Mouse (Mus musculus) frontal cortex, postnatal 10 days (tissue): Measurements from ENCODE around the gene Minos1.

ENCODE experiments used
- DNase-seq, 2 experiments: peaks; one replicate each; pipeline ENCODE4 v3.0.0; 2022; ENCODE audit warnings: low spot score in 2 of 2, mixed read lengths in 1 of 2

Minos1 gene

DNA sequence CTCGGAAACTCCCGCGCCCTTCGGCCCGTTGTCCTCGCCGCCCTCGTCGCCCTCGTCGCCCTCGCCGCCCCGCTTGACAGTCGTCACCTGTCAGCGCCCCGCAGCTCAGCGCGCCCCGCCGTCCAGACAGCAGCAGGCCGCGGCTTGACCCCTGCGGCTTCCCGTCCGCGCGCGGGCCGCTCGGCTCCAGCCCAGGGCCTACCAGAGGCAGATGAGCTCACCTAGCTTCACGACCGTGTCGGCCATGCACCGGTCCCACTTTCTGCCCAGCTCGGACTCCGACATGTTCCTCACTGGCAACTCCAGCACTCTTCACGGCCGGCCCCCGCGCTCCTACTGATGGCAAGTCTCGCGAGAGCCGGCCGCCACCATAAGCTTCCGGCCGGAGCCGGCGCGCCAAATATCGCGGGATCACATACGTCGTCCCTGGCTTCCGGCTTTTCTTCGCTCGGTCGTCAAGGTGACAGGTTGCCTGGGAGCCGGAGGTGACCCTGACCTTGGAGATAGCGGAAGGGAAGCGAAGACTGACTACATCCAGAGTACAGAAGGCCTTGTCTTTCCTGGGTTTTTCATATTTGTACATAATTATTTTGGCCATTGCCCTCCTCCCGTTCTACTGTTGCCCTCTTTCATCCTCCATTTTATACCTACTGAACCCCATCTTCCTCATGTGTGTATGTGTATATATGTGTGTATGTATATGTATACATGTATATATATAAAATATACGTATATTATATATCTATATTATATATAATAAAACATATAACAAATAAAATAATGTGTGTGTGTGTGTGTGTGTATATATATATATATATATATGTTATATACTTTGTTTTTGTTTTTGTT is at the start of gene Minos1:
Gene Minos1 (minus strand): TSS at position 413 of the 849 bp plus-strand sequence.
- peak; percentile 97 to 98 for DNase-seq

DNA sequence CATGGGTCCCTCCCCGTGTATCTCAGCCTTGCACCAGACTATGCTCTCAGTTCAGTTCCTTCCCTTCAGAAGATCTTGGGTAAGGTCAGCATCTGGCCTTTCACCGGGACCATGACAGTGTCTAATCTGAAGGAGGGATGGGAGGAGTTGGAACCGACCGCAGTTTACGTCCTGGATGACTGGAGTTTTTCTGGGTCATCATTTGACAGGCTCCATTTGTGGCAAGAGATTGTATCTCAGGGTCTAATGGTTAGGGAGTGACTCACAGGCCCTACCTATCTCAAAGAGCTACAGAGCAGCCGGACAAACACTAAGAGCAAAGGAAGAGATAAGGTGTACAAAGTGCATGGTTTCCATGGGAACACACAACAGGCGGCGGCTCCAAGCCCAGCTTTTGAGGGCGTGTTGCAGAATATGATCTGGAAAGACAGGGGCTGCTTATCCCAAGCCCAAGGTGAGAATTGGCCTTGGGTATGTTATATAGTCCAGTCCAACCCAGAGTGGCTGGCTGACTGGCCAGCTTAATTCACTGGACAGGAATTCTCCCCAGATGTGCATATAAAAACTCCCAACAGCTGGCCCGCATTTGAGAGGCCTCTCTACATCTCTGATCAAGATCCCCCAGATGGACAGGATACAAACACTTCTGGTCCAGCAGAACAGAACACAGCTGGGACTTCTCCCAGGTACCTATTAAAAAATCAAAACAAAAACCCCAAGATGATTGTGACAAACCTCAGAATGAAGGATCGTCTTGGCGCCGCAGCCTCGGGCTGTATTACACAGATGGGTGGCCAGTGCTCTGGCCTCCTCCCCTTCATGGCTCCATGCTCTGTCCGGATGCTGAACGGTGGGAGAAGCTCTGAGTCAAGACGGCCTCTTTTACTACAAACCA is 49.1 kb upstream of the Minos1 start:
- DNase-seq: no peak

DNA sequence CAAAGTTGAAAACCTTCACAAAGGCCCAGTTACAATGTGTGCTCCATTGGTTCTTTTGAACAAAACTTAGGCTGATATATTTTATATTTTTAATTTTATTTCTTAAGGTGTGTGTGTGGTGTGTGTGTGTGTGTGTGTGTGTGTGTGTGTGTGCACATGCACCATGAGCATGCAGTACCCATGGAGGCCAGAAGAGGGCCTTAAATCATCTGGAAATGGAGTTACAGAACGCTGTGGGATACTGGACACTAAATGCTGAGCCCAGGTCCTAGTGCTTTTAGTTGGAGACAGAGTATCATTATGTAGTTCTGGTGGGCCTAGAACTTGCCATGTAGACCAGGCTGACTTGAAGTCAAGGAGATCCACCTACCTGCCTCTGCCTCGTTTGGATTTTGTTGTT is 48.3 kb upstream of the Minos1 start:
- no peak for DNase-seq

DNA sequence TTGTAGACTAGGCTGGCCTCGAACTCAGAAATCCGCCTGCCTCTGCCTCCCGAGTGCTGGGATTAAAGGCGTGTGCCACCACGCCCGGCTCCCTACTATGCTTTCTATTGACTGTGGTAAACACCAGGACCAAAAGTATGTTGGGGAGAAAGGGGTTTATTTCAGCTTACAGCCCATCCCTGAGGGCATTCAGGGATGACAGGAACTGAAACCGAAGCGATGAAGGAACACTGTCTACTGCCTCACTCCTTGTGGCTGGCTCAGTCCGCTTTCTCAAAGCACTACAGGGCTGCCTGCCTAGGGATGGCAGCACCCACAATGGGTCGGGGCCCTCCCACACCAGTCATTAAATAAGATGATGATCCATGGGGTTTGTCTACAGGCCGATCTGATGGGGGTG is 47.5 kb upstream of the Minos1 start:
- DNase-seq: no peak

DNA sequence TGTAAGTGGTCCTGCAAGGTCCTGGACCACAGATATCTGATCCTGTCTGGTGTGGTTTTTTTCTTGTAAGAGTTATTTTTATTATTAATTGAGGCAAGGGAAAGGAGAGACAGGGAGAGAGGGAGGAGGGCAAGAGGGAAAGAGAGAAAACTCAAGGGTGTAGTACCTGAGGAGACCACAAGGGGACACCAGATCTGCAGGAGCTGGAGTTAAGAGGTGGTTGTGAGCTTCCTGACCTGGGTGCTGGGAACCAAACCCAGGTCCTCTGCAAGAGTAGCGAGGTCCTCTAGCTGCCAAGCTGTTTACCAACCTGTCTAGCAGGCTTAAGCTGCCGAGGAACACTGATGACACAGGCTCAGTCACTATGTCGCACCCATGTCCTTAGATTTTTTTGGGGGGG is 47.0 kb upstream of the Minos1 start:
- DNase-seq: no peak

DNA sequence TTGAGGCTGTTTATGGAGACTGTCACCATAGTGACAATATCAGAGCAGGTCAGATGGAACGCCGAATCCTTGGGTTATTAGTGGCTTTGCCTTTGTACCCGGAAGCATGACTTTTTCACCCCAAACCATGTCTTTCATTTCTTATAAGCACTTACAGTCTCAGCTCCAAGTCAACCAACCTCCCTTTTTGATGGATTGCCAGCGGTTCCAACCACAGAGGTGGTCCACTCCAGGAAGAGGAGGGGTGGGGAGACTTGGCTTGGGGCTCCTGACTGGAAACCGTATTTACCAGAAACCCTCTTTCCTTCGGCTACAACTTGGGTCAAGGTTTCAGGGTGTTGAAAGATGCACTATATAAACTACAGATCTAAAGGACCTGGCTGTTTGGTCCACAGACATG is 45.1 kb upstream of the Minos1 start:
- DNase-seq: no peak

DNA sequence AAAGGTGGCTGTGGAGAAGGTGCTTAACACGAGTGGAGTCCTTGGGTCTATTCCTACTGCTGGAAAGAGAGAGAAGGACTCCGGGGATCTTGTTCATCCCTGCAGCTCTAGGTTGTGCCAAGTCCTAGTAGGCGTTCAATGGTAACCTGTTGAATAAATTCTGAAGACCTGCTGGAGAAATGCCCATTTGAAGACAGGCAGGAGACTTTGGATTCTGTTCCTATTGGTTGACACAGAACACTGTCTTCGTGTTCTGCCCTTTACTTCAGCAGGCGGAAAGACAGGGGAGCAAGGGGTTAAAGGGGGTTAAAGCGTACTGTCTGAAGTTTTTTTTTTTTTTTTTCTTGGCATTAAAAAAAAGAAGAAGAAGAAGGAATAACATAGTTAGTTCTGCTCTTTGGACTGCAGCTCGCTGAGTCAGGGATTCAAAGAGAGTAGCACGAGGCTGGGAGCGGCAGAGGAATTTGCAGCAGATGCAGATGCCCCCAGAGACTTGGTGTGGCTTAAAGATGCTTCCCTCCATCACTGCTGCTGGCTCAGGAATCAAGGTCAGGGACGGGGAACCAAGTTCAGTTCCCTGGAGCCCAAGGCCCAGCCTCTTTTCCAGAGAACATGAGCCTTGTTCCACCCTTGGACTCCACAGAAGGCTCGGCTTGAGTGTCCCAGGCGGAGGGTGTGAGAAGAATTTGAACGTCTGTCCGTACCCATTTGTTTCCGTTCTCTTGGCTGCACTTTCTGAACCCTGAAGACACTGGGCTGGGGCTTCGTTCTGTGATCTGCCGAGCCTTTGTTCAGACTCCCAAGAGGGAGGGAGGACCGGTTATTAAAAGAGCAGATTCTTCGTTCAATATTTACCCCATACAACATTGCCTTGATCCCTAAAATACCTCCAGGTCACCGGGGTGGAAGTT is 44.4 kb upstream of the Minos1 start:
- no peak for DNase-seq

DNA sequence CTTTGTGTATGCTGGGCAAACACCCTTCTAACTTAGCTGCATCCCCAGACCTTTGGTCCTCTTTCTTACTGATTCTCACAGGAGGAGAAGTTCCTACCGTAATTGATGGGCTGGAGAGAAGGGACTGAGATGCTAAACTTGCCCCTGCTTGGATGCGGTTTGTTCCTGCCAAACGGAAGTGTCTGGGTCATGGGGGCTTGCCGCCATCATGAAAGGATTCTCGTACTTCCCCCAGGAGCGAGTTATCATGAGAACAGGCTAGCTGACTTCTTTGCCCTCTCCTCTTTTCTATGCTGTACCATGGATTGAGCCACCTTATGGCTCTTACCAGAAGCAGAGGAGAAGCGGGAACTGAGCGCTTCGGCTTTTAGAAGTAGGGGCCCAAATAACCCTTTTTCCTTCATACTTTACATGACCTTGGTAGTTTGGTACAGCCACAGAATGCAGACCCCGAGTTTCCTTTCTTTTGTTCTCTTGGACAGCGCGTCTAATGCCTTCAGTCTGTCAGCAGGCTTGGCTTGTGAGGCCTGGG is 38.9 kb upstream of the Minos1 start:
- DNase-seq: no peak

DNA sequence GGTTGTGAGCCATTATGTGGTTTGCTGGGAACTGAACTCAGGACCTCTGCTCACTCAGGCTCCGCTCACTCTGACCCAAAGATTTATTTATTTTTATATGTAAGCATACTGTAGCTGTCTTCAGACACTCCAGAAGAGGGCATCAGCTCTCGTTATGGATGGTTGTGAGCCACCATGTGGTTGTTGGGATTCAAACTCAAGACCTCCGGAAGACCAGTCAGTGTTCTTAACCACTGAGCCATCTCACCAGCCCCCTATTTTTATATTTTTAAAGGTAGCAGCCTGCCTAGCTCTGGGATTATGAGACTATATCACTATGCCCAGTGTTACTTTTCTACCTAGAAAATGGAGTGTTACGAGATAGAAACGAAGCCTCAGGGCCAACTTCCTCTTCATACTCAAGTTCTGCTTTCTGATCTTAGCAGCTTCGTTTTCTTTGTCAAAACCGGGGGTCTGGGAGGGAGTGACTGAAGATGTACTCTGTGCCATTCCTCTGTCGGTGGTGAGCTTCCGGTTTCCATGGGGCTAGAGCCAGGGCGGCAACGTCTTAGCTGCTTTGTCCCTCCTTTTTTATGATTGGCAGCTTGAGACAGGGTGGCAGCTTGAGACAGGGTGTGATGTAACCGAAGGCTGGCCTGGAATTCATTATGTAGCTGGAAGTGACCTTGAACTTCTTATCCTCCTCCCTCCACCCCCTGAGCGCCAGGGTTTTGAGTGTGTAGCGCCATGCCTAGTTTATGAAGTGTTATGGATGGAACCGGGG is 38.3 kb upstream of the Minos1 start:
- DNase-seq: no peak

DNA sequence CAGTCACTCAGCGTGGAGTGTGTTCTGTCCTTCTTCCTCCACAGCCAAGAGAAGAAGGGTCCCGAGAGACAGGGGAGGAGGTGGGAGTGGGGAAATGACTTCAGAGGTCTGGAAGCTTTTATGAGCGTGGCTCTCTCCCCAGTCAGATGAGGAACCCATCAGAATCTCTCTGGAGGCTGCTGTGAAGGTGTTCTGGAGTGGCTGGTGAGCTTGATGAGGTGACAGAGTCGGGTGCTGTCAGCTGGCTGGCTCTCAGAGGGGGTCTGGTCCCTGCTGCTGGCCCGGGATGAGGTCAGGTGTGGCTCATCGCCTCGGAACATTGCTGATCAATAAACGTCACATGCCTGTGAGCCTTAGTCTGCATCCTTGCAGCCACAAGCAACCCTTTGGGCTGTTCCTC is 36.2 kb upstream of the Minos1 start:
- DNase-seq: no peak

DNA sequence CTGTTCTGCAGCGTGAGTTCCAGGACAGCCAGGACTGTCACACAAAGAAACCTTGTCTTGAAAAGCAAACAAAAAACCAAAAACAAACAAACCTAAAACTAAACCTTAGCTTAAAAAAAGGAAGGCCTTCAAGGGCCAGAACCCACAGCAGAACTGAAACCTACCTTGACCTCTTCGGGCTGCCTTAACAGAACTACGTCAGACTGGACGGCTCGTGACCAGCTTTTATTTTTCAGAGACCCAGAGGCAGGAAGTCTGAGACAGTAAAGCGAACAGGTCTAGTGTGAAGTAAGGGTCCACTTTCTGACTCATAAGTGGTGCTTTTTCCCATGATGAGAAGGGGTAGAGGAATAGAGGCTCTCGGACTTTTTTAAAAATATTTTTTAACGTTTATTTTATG is 35.3 kb upstream of the Minos1 start:
- no peak for DNase-seq

DNA sequence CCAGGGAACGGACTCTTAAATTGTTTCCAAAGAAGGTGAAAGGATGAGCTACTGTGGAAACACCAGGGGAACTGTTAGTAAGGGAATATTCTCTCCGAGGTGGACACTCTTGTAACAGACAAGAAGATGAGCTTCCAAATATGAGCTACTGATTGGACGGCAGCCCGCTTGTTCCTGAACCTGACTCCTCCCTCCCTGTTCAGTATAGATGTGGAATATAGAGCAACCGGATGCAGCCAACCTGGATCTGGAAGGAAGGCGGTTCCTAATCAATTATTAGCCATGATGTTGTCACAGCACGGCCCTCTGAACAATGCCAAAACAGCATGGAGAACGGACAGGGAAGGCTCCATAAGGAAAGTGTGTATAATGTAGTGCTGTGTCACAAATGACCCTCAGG is 34.3 kb upstream of the Minos1 start:
- DNase-seq: no peak

DNA sequence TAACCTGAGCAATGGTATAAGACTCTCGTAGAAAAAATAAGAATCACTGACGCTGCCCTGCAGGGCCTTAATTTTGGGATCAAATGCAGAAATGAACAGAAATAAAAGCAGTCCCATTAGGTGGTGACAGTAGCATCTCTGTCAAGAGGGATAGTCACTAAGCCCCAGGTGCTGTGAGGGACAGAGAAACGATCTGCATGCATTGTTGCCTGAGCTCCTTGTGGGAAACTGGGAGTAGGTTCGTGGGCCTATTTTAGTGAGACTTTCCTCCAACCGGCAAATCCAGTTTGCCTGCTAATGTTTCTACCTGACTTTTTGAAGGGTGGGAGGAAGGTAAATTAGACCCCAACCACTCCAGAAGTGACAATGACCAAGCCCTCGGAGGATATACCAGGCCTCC is 33.2 kb upstream of the Minos1 start:
- DNase-seq: no peak

DNA sequence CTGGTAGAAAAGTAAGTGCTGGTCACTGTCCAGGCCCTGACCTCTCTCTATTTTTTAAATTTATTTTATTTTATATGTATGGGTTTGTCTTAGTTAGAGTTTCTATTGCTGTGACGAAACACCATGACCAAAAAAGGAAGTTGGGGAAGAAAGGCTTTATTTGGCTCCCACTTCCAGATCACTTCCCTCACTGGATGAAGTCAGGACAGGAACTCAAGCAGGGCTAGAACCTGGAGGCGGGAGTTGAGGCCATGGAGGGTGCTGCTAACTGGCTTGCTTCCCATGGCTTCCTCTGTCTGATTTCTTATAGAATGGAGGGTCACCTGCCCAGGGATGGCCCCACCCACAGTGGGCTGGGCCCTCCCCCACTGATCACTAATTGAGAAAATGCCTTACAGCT is 30.2 kb upstream of the Minos1 start:
- no peak for DNase-seq

DNA sequence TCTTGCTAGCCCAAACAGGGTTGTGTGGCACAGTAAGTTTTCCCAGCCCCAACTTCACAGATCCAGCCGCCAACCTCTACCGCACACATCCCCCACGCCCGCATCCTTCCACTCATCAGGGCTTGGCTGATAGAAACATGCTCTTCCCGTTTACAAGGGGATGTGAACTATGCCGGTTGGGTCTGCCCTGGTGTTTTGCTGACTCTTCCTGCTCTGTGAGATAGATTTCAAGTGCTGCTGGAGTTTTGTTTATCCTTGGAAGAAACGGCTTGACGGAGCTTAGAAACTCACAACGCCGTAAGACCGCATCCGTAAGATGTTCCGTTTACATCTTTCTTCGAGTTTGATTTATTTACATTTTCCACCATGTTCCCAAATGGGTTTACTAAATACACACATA is 27.4 kb upstream of the Minos1 start:
- no peak for DNase-seq

DNA sequence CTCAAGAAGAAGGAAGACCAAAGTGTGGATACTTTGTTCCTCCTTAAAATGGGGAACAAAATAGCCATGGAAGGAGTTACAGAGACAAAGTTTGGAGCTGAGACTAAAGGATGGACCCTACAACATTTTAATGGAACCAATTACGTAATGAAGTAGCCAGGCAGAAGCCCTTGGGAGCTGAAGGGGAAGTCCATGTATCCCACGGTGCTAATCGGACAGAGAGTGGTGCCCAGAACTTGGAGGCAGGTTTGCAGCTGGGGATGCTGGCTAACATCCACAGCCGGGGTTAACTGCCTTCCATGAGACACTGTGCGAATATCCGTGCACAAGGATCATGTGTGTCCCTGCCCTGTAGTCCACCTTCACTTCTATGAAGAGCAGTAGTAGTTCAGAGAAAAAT is 25.6 kb upstream of the Minos1 start:
- DNase-seq: no peak

DNA sequence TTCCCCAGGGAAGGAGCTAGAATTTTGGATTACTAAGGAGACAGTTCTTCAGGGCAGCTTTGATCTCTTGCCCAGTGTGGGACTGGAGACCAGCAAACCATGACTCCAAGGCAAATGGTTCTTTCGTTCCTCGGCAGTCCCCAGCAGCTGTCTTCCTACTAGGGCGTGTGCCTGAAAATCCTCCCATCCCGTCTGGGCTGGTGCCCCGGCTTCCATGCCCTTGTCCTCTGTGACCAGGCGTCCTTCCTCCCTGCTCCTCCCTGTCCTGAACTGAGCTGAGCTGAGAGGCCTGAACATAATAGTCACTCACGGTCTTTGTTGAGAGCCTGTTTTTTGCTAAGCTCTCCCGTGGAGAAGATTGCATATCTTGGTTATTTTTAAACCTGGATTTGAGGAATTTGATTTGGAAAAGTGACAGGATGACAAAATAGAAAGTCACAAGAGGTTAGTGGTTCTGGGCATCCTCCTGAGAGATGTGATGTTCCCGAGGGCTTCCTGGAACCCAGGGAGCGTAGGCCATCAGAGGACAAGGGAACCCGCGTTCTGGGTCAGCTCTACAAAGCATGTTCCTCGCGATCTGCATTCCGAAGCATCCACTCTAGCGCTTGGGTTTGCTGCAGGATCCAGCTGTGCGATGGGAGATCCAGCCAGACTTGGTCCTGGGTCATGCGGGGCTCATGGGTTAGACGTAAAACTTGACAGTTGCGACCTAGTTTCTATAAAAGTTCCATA is 23.8 kb upstream of the Minos1 start:
- DNase-seq: no peak

DNA sequence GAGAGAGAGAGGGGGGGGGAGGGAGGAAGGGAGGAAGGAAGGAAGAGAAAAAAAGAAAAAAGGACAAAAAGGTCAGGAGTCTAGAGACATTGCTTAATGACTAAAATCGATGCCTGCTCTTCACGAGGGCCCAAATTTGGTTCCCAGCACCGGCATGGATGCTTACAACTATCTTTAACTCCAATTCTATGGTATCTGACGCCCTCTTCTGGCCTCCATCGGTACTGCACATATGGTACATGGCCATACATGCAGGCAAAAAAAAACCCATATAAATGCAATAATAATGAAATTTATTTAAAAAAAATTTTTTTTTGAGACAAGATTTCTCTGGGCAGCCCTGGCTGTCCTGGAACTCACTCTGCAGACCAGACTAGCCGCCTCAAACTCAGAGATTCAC is 20.5 kb upstream of the Minos1 start:
- DNase-seq: no peak

DNA sequence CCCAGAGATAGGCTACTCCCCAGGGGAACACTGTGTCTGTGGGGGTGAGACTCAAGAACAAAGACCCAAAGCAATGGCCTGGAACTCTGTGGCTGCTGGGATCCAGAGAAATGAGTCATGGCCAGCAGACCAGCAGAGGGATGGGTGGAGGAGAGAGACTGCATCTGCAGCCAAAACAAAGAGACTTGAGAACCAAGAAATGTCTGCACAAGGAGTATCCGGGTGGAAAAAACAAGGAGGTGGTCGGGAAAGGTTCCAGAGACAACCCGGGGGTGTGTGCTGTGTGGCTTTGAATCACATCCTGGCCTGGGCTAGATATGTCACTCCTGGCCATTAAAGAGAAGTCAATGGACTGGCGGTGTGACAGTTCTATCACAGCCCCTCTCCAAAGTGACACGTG is 15.8 kb upstream of the Minos1 start:
- DNase-seq: no peak

DNA sequence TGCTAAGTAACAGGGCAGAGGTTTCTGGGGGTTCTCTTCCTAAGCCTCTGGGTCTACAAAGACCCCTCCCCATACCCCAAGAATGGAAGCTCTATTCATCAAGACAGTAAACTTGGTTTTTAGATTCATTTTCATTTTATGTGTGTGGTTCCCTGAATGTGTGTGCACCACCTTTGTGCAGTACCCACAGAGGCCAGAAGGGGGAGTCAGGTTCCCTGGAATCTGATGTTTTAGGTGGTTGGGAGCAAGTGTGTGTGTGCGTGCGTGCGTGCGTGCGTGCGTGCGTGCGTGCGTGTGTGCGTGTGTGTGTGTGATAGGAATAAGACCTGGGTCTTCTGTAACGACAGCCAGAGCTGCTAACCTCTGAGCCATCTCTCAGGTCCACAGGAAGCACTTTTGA is 14.2 kb upstream of the Minos1 start:
- no peak for DNase-seq
